Mouse (Mus musculus) cerebellum, adult 2 months (tissue): Measurements from ENCODE around the gene Tax1bp1.

ENCODE experiments used
- CTCF ChIP-seq: fragments of 200-500 bp; IDR thresholded peaks from 2 replicates; pipeline ENCODE4 v1.5.1; 2011; ENCODE audit warnings: low read depth, mild to moderate bottlenecking, control low read depth, low read length, moderate library complexity, borderline replicate concordance; ENCODE audit not compliant: insufficient read depth
- POLR2A ChIP-seq: fragments of 200-500 bp; IDR thresholded peaks from 2 replicates; pipeline ENCODE4 v1.6.1; 2011; ENCODE audit warnings: low read length, control low read depth, borderline replicate concordance; ENCODE audit not compliant: insufficient read depth

DNA sequence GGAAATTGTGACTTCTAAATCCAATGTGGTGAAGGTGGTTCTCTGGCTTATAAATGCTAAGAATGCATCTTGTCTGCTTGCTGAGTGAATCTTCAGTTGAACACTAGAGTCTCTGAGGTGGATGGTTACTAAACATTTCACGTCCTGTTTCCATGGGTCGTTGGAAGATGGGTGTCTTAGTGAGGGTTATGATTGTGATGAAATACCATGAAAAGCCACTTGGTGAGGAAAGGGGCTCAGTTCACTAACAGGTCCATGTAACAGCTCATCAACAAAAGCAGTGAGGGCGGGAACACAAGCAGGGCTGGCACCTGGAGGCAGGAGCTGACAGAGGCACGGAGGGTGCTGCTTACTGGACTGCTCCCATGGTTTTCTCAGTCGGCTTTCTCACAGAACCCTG lies 59.6 kb downstream of the Tax1bp1 start:
- TF ChIP-seq POLR2A: no peak
- no peak for TF ChIP-seq CTCF
